ENCODE assay signal across 9 mouse cellular contexts in the genomic region with DNA sequence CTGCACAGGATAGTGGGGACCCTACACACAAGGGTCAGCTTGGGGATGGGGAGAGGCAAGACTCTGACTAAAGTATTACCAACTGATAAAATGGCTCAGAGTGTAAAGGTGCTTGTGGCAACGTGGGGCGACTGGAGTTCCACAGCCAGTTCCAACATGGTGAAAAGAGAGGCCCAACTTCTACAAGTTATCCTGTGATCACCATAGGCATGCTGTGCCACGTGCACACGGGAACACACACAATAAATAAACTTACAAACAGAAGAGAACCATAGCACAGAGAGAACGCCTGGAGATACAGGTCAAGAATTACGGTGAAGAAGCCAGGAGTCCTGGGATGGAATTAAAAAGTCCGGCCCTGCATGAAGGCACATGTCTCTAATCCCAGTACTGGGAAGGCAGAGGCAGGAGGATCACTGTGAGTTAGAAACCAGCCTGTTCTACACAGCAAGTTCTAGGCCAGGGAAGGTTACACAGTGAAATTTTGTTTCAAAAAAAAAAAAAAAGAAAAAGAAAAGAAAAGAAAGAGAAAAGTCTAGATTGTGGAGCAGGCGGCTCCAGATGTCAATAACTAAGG. TPM values are rescaled to one million over a fixed set of nuclear protein-coding genes. Genes with fewer than 3 reads are reported as not detected.
DNase-seq lines count a peak whose midpoint lies in the region; ATAC-seq and TF ChIP-seq lines count a peak whose summit lies in the region.
"Had no signal": no experiment of that assay in that cellular context is flagged by ENCODE, and none has a peak within 500 bp of the region (broad histone marks: within the 10 kb centered on the region; RNA-seq: fewer than 3 reads in every experiment).

No protein-coding gene starts in this region.

- TF ChIP-seq CTCF in heart, postnatal 0 days (IDR thresholded peaks at IDR 0.05; ENCODE audit: low read depth), result no peak
- no peak for TF ChIP-seq CTCF in bone marrow, adult 2 months (IDR thresholded peaks at IDR 0.05; ENCODE audit: control insufficient read depth, insufficient read depth, low read length)

- peak overlapping the region; percentile 84 for H3K4me3 ChIP-seq in heart, postnatal 0 days (ENCODE audit: low read depth, low read length)
- H3K4me3 ChIP-seq in bone marrow, adult 2 months (replicated peaks; ENCODE audit: control insufficient read depth, low read depth, low read length), result peak overlapping the region; percentile 99
- peak overlapping the region; percentile 83 for H3K4me3 ChIP-seq in hindbrain, embryonic 13.5 days
- peak overlapping the region; percentile 91 for H3K4me3 ChIP-seq in midbrain, embryonic 13.5 days (replicated peaks)

- peaks cover 38% of the 10 kb centered on the region for H3K4me1 ChIP-seq in heart, postnatal 0 days (ENCODE audit: control insufficient read depth, insufficient read depth)
- H3K4me1 ChIP-seq in bone marrow, adult 2 months (ENCODE audit: control insufficient read depth, insufficient read depth, low read length), result peaks cover 9% of the 10 kb centered on the region
- H3K4me1 ChIP-seq in hindbrain, embryonic 13.5 days (replicated peaks), result peaks cover 52% of the 10 kb centered on the region
- peaks cover 48% of the 10 kb centered on the region for H3K4me1 ChIP-seq in midbrain, embryonic 13.5 days (replicated peaks)

- H3K27ac ChIP-seq in heart, postnatal 0 days (ENCODE audit: low read depth), result peak overlapping the region; percentile 83; the same call in 1 of the 2 replicates
- peak overlapping the region; percentile 83; the same call in 1 of the 2 replicates for H3K27ac ChIP-seq in bone marrow, adult 2 months (ENCODE audit: control insufficient read depth, insufficient read depth, low read depth, low read length, poor library complexity)
- peak overlapping the region; percentile 83 for H3K27ac ChIP-seq in hindbrain, embryonic 13.5 days
- peak overlapping the region; percentile 74 for H3K27ac ChIP-seq in midbrain, embryonic 13.5 days

- no peak for TF ChIP-seq EP300 in heart, postnatal 0 days (IDR thresholded peaks at IDR 0.05; ENCODE audit: low read depth)

- peaks cover 19% of the 10 kb centered on the region for H3K36me3 ChIP-seq in heart, postnatal 0 days (replicated peaks; ENCODE audit: control insufficient read depth, insufficient read depth, low read length)
- H3K36me3 ChIP-seq in hindbrain, embryonic 13.5 days, result peaks cover 25% of the 10 kb centered on the region
- H3K36me3 ChIP-seq in midbrain, embryonic 13.5 days, result peaks cover 18% of the 10 kb centered on the region

- no peak for TF ChIP-seq POLR2A in bone marrow, adult 2 months (IDR thresholded peaks at IDR 0.05; ENCODE audit: borderline replicate concordance, control insufficient read depth, low read depth, low read length)

- 5% methylated on average over 8 of the region's 8 CpGs for WGBS in heart, postnatal 0 days
- WGBS in bone marrow, adult 2 months, result 2% methylated on average over 8 of the region's 8 CpGs
- 11% methylated on average over 8 of the region's 8 CpGs for WGBS in hindbrain, embryonic 13.5 days
- 7% methylated on average over 8 of the region's 8 CpGs for WGBS in midbrain, embryonic 13.5 days

- ATAC-seq in heart, postnatal 0 days (ENCODE audit: insufficient read depth, low read depth), result no peak
- no peak for ATAC-seq in hindbrain, embryonic 13.5 days (ENCODE audit: low FRiP score)
- no peak for ATAC-seq in midbrain, embryonic 13.5 days

- H3K4me2 ChIP-seq in heart, postnatal 0 days (ENCODE audit: low read depth, low read length), result peak overlapping the region; percentile 76
- H3K4me2 ChIP-seq in hindbrain, embryonic 13.5 days, result peak overlapping the region; percentile 94
- H3K4me2 ChIP-seq in midbrain, embryonic 13.5 days (replicated peaks), result peak overlapping the region; percentile 89

- DNase-seq in heart, postnatal 0 days (ENCODE audit: low spot score), result no peak
- no peak for DNase-seq in heart, postnatal 4 days
- no peak for DNase-seq in ovary, postnatal 14 days (ENCODE audit: low spot score)
- no peak for DNase-seq in kidney, postnatal 25 days
- no peak for DNase-seq in spleen, adult 18-20 months

- H3K9ac ChIP-seq in heart, postnatal 0 days (replicated peaks; ENCODE audit: low read depth, low read length), result peak overlapping the region; percentile 70
- H3K9ac ChIP-seq in hindbrain, embryonic 13.5 days, result peak overlapping the region; percentile 91
- peak overlapping the region; percentile 93 for H3K9ac ChIP-seq in midbrain, embryonic 13.5 days (replicated peaks)

- no peaks in the 10 kb centered on the region for H3K27me3 ChIP-seq in heart, postnatal 0 days (ENCODE audit: control insufficient read depth, insufficient read depth, low read length)
- H3K27me3 ChIP-seq in hindbrain, embryonic 13.5 days, result peaks cover 16% of the 10 kb centered on the region
- peaks cover 14% of the 10 kb centered on the region for H3K27me3 ChIP-seq in midbrain, embryonic 13.5 days
- H3K27me3 ChIP-seq: Patski had no signal

- H3K9me3 ChIP-seq in heart, postnatal 0 days (replicated peaks; ENCODE audit: control insufficient read depth, low read length), result no peaks in the 10 kb centered on the region
- no peaks in the 10 kb centered on the region for H3K9me3 ChIP-seq in hindbrain, embryonic 13.5 days
- no peaks in the 10 kb centered on the region for H3K9me3 ChIP-seq in midbrain, embryonic 13.5 days

RNA-seq across cellular contexts. Expression of a gene that starts 0.6 kb away (rescaled TPM):
- 32.9 and 50.1 TPM in 2 replicates for total RNA-seq in heart, postnatal 0 days (2014; rRNA removed; ENCODE audit: low replicate concordance)
- 176 and 183 TPM in 2 replicates for polyA plus RNA-seq in heart, postnatal 0 days (2015; fragmentation: Nextera tagmentation; extraction: Ambion mirVana)
- 100 to 1,000 TPM; 145 to 158 TPM for total RNA-seq in heart, postnatal 4 days (2021)
- 29.6 and 51.1 TPM in 2 replicates for polyA plus RNA-seq in bone marrow, adult 2 months (2011; ENCODE audit: insufficient read depth, insufficient read length, low replicate concordance, missing spikeins)
- polyA plus RNA-seq in hindbrain, embryonic 13.5 days (2015; fragmentation: Nextera tagmentation; extraction: Ambion mirVana), result 221 and 223 TPM in 2 replicates
- 233 TPM in 2 replicates for polyA plus RNA-seq in midbrain, embryonic 13.5 days (2015; fragmentation: Nextera tagmentation; extraction: Ambion mirVana)

RNA-seq across cellular contexts. Expression of a gene that starts 16.3 kb away (rescaled TPM):
- 10.2 and 14.6 TPM in 2 replicates for total RNA-seq in heart, postnatal 0 days (2014; rRNA removed; ENCODE audit: low replicate concordance)
- 16.6 and 17.5 TPM in 2 replicates for polyA plus RNA-seq in heart, postnatal 0 days (2015; fragmentation: Nextera tagmentation; extraction: Ambion mirVana)
- 10 to 100 TPM; 18.7 to 21.1 TPM for total RNA-seq in heart, postnatal 4 days (2021)
- 6.5 and 7.9 TPM in 2 replicates for polyA plus RNA-seq in bone marrow, adult 2 months (2011; ENCODE audit: insufficient read depth, insufficient read length, low replicate concordance, missing spikeins)
- 17.6 and 18.8 TPM in 2 replicates for polyA plus RNA-seq in hindbrain, embryonic 13.5 days (2015; fragmentation: Nextera tagmentation; extraction: Ambion mirVana)
- polyA plus RNA-seq in midbrain, embryonic 13.5 days (2015; fragmentation: Nextera tagmentation; extraction: Ambion mirVana), result 20.1 and 20.2 TPM in 2 replicates

RNA-seq across cellular contexts. Expression of a gene that starts 18.1 kb away (rescaled TPM):
- 16.7 and 17.9 TPM in 2 replicates for total RNA-seq in heart, postnatal 0 days (2014; rRNA removed; ENCODE audit: low replicate concordance)
- polyA plus RNA-seq in heart, postnatal 0 days (2015; fragmentation: Nextera tagmentation; extraction: Ambion mirVana), result 7.7 and 8.3 TPM in 2 replicates
- 1 to 10 TPM; 7.7 to 8.2 TPM for total RNA-seq in heart, postnatal 4 days (2021)
- 15.0 and 27.9 TPM in 2 replicates for polyA plus RNA-seq in bone marrow, adult 2 months (2011; ENCODE audit: insufficient read depth, insufficient read length, low replicate concordance, missing spikeins)
- polyA plus RNA-seq in hindbrain, embryonic 13.5 days (2015; fragmentation: Nextera tagmentation; extraction: Ambion mirVana), result 12.4 and 12.8 TPM in 2 replicates
- polyA plus RNA-seq in midbrain, embryonic 13.5 days (2015; fragmentation: Nextera tagmentation; extraction: Ambion mirVana), result 11.5 and 12.2 TPM in 2 replicates

RNA-seq across cellular contexts. Expression of a gene that starts 57.4 kb away (rescaled TPM):
- 40.8 and 48.3 TPM in 2 replicates for total RNA-seq in heart, postnatal 0 days (2014; rRNA removed; ENCODE audit: low replicate concordance)
- 15.5 and 15.9 TPM in 2 replicates for polyA plus RNA-seq in heart, postnatal 0 days (2015; fragmentation: Nextera tagmentation; extraction: Ambion mirVana)
- 10 to 100 TPM; 44.4 to 48.9 TPM for total RNA-seq in heart, postnatal 4 days (2021)
- 9.6 and 20.5 TPM in 2 replicates for polyA plus RNA-seq in bone marrow, adult 2 months (2011; ENCODE audit: insufficient read depth, insufficient read length, low replicate concordance, missing spikeins)
- polyA plus RNA-seq in hindbrain, embryonic 13.5 days (2015; fragmentation: Nextera tagmentation; extraction: Ambion mirVana), result 28.3 and 32.5 TPM in 2 replicates
- polyA plus RNA-seq in midbrain, embryonic 13.5 days (2015; fragmentation: Nextera tagmentation; extraction: Ambion mirVana), result 33.4 and 40.7 TPM in 2 replicates

RNA-seq across cellular contexts. Expression of a gene that starts 57.4 kb away (rescaled TPM):
- 0.66 and 1.6 TPM in 2 replicates for total RNA-seq in heart, postnatal 0 days (2014; rRNA removed; ENCODE audit: low replicate concordance)
- 0.34 TPM in 2 replicates for polyA plus RNA-seq in heart, postnatal 0 days (2015; fragmentation: Nextera tagmentation; extraction: Ambion mirVana)
- 1 to 10 TPM in 1 of 2 experiments, under 1 TPM in 1; 0.64 to 2.2 TPM for total RNA-seq in heart, postnatal 4 days (2021)
- 2.5 and 4.9 TPM in 2 replicates for polyA plus RNA-seq in bone marrow, adult 2 months (2011; ENCODE audit: insufficient read depth, insufficient read length, low replicate concordance, missing spikeins)
- 0.92 and 2.8 TPM in 2 replicates for polyA plus RNA-seq in hindbrain, embryonic 13.5 days (2015; fragmentation: Nextera tagmentation; extraction: Ambion mirVana)
- 1.6 and 1.8 TPM in 2 replicates for polyA plus RNA-seq in midbrain, embryonic 13.5 days (2015; fragmentation: Nextera tagmentation; extraction: Ambion mirVana)
